Mouse (Mus musculus) lung, postnatal 10 days (tissue): ENCODE data around the gene Clcn3.
A peak's percentile ranks its signal among the peaks of the same experiment; 100 is the strongest.

Experiments
- DNase-seq: peaks from one replicate; pipeline ENCODE4 v3.0.0; 2021

Clcn3 gene

GRCm38 (mm10) chr8:60867468-60868115, 115.5 kb downstream of the Clcn3 start:
- DNase-seq, result peak; percentile 21

GRCm38 (mm10) chr8:60865504-60866114, 117.5 kb downstream of the Clcn3 start:
- peak; percentile 71 for DNase-seq

GRCm38 (mm10) chr8:60864875-60865274, 118.2 kb downstream of the Clcn3 start:
- DNase-seq, result no peak

GRCm38 (mm10) chr8:60861783-60862182, 121.3 kb downstream of the Clcn3 start:
- no peak for DNase-seq

GRCm38 (mm10) chr8:60860749-60861148, 122.4 kb downstream of the Clcn3 start:
- DNase-seq, result no peak
